8 mouse cellular contexts compared by ENCODE assay signal in genomic region chr2:32607262-32607947, GRCm38 (mm10). TPM values are rescaled to one million over a fixed set of nuclear protein-coding genes. Genes with fewer than 3 reads are reported as not detected.
DNase-seq lines count a peak whose midpoint lies in the region; ATAC-seq and TF ChIP-seq lines count a peak whose summit lies in the region.

No protein-coding gene starts in this region.

- H3K4me2 ChIP-seq in embryonic facial prominence, embryonic 14.5 days (ENCODE audit: low read depth, low read length): peak overlapping the region; percentile 86
- H3K4me2 ChIP-seq in liver, embryonic 11.5 days: peak overlapping the region; percentile 96
- H3K4me2 ChIP-seq in midbrain, embryonic 16.5 days (ENCODE audit: low read length): peak overlapping the region; percentile 86

- H3K9me3 ChIP-seq in embryonic facial prominence, embryonic 14.5 days (ENCODE audit: control insufficient read depth, low read length): no peaks in the 10 kb centered on the region
- no peaks in the 10 kb centered on the region for H3K9me3 ChIP-seq in liver, embryonic 11.5 days (ENCODE audit: control insufficient read depth, low read length)
- no peaks in the 10 kb centered on the region for H3K9me3 ChIP-seq in midbrain, embryonic 16.5 days (replicated peaks; ENCODE audit: control insufficient read depth, low read length, poor library complexity, severe bottlenecking)

- H3K27ac ChIP-seq in left cerebral cortex, adult 2 months: peak overlapping the region; percentile 97
- H3K27ac ChIP-seq in embryonic facial prominence, embryonic 14.5 days (replicated peaks; ENCODE audit: low read depth, low read length): peak overlapping the region; percentile 72
- peak overlapping the region; percentile 77 for H3K27ac ChIP-seq in liver, embryonic 11.5 days (ENCODE audit: low read depth, low read length)
- H3K27ac ChIP-seq in midbrain, embryonic 16.5 days (ENCODE audit: low read length): no peak overlapping the region

- TF ChIP-seq CTCF in left cerebral cortex, adult 2 months (IDR thresholded peaks at IDR 0.05): no peak

- intact Hi-C loops in left cerebral cortex, adult 2 months (cut with DNase I): no loop called here
- intact Hi-C loops in heart, postnatal 10 days (cut with DNase I): loop anchor here (5.0 kb wide), 1 partner anchor 35 kb away; the partner anchor contains the start of genes Dpm2 and Pip5kl1

- WGBS in embryonic facial prominence, embryonic 14.5 days: 7% methylated on average over 13 of the region's 34 CpGs
- WGBS in liver, embryonic 11.5 days: 4% methylated on average over 34 of the region's 34 CpGs
- WGBS in midbrain, embryonic 16.5 days: 8% methylated on average over 32 of the region's 34 CpGs

- H3K4me3 ChIP-seq in left cerebral cortex, adult 2 months: peak overlapping the region; percentile 74
- H3K4me3 ChIP-seq in embryonic facial prominence, embryonic 14.5 days (ENCODE audit: low read depth, low read length): peak overlapping the region; percentile 57
- peak overlapping the region; percentile 87 for H3K4me3 ChIP-seq in liver, embryonic 11.5 days (ENCODE audit: low read depth, low read length)
- peak overlapping the region; percentile 68 for H3K4me3 ChIP-seq in midbrain, embryonic 16.5 days (ENCODE audit: low read depth, low read length)

- peak in 1 of 2 experiments; percentile 37 for DNase-seq in left cerebral cortex, adult 2 months (ENCODE audit: extremely low spot score in 1 of 2, low spot score in 2 of 2)
- no peak for DNase-seq in left cerebral cortex, adult 11 months (ENCODE audit: low spot score)
- peak; percentile 82 for DNase-seq in adipocyte (ENCODE audit: low spot score)
- peak; percentile 84 for DNase-seq in embryonic facial prominence, embryonic 14.5 days (ENCODE audit: low spot score)
- DNase-seq in heart, postnatal 10 days: peak; percentile 60 to 71
- peak; percentile 75 for DNase-seq in liver, embryonic 11.5 days (ENCODE audit: low spot score)
- DNase-seq in thymus, postnatal 25 days: peak; percentile 31

- H3K36me3 ChIP-seq in embryonic facial prominence, embryonic 14.5 days (ENCODE audit: control insufficient read depth, insufficient read depth, low read length): peaks cover 5% of the 10 kb centered on the region; the same call in 1 of the 2 replicates
- no peaks in the 10 kb centered on the region for H3K36me3 ChIP-seq in liver, embryonic 11.5 days (ENCODE audit: control insufficient read depth, insufficient read depth, low read length)
- no peaks in the 10 kb centered on the region for H3K36me3 ChIP-seq in midbrain, embryonic 16.5 days (ENCODE audit: control insufficient read depth, insufficient read depth, low read length)

- peak; percentile 17; the same call in 1 of the 2 replicates for ATAC-seq in embryonic facial prominence, embryonic 14.5 days (ENCODE audit: low read depth)
- peak; percentile 27 for ATAC-seq in liver, embryonic 11.5 days (replicated peaks; ENCODE audit: low FRiP score)
- peak; percentile 66 for ATAC-seq in midbrain, embryonic 16.5 days

- H3K9ac ChIP-seq in embryonic facial prominence, embryonic 14.5 days (ENCODE audit: low read depth, low read length): peak overlapping the region; percentile 73
- H3K9ac ChIP-seq in liver, embryonic 11.5 days (ENCODE audit: low read depth, low read length): peak overlapping the region; percentile 83
- peak overlapping the region; percentile 79 for H3K9ac ChIP-seq in midbrain, embryonic 16.5 days (ENCODE audit: low read depth, low read length)

- peaks cover 21% of the 10 kb centered on the region for H3K4me1 ChIP-seq in embryonic facial prominence, embryonic 14.5 days (ENCODE audit: control insufficient read depth, insufficient read depth, low read length)
- peaks cover 49% of the 10 kb centered on the region for H3K4me1 ChIP-seq in liver, embryonic 11.5 days (replicated peaks; ENCODE audit: control insufficient read depth, insufficient read depth, low read length)
- peaks cover 23% of the 10 kb centered on the region for H3K4me1 ChIP-seq in midbrain, embryonic 16.5 days (ENCODE audit: control insufficient read depth, insufficient read depth, low read length)

- H3K27me3 ChIP-seq in embryonic facial prominence, embryonic 14.5 days (replicated peaks; ENCODE audit: control insufficient read depth, insufficient read depth, low read length): 0 out of 2 replicates have a peak, but pooled peaks cover 3% of the 10 kb centered on the region
- no peaks in the 10 kb centered on the region for H3K27me3 ChIP-seq in liver, embryonic 11.5 days (replicated peaks; ENCODE audit: control insufficient read depth, insufficient read depth, low read length)
- H3K27me3 ChIP-seq in midbrain, embryonic 16.5 days (ENCODE audit: control insufficient read depth, insufficient read depth, low read depth, low read length): peaks cover 3% of the 10 kb centered on the region; the same call in 1 of the 2 replicates

RNA-seq across cellular contexts. Expression of gene St6galnac6, which starts 7.9 kb away (rescaled TPM):
- total RNA-seq in left cerebral cortex, adult 2 months (2021): 100 to 1,000 TPM; 122 to 133 TPM
- polyA plus RNA-seq in embryonic facial prominence, embryonic 14.5 days (2014; fragmentation: Nextera tagmentation; extraction: Ambion mirVana): 11.1 and 12.1 TPM in 2 replicates
- 100 to 1,000 TPM in 1 of 2 experiments, 10 to 100 TPM in 1; 87.9 to 103 TPM for total RNA-seq in heart, postnatal 10 days (2021)
- polyA plus RNA-seq in liver, embryonic 11.5 days (2014; fragmentation: Nextera tagmentation; extraction: Ambion mirVana): 9.6 and 10.6 TPM in 2 replicates
- polyA plus RNA-seq in midbrain, embryonic 16.5 days (2015; fragmentation: Nextera tagmentation; extraction: Ambion mirVana): 26.5 and 36.4 TPM in 2 replicates

RNA-seq across cellular contexts. Expression of gene Ak1, which starts 14.2 kb away (rescaled TPM):
- total RNA-seq in left cerebral cortex, adult 2 months (2021): 100 to 1,000 TPM; 140 to 153 TPM
- polyA plus RNA-seq in embryonic facial prominence, embryonic 14.5 days (2014; fragmentation: Nextera tagmentation; extraction: Ambion mirVana): 97.8 and 125 TPM in 2 replicates
- 100 to 1,000 TPM; 522 to 538 TPM for total RNA-seq in heart, postnatal 10 days (2021)
- 6.7 and 8.3 TPM in 2 replicates for polyA plus RNA-seq in liver, embryonic 11.5 days (2014; fragmentation: Nextera tagmentation; extraction: Ambion mirVana)
- 107 and 108 TPM in 2 replicates for polyA plus RNA-seq in midbrain, embryonic 16.5 days (2015; fragmentation: Nextera tagmentation; extraction: Ambion mirVana)

RNA-seq across cellular contexts. Expression of gene St6galnac4, which starts 20.5 kb away (rescaled TPM):
- 10 to 100 TPM; 37.2 to 38.0 TPM for total RNA-seq in left cerebral cortex, adult 2 months (2021)
- polyA plus RNA-seq in embryonic facial prominence, embryonic 14.5 days (2014; fragmentation: Nextera tagmentation; extraction: Ambion mirVana): 39.4 and 41.0 TPM in 2 replicates
- 10 to 100 TPM; 29.3 to 31.8 TPM for total RNA-seq in heart, postnatal 10 days (2021)
- polyA plus RNA-seq in liver, embryonic 11.5 days (2014; fragmentation: Nextera tagmentation; extraction: Ambion mirVana): 26.0 and 28.8 TPM in 2 replicates
- 33.4 and 39.0 TPM in 2 replicates for polyA plus RNA-seq in midbrain, embryonic 16.5 days (2015; fragmentation: Nextera tagmentation; extraction: Ambion mirVana)

RNA-seq across cellular contexts. Expression of gene 9430097D07Rik, which starts 31.9 kb away (rescaled TPM):
- 1 to 10 TPM in 1 of 2 experiments, under 1 TPM in 1; 0.75 to 1.1 TPM for total RNA-seq in left cerebral cortex, adult 2 months (2021)
- 0.13 and 0.18 TPM in 2 replicates for polyA plus RNA-seq in embryonic facial prominence, embryonic 14.5 days (2014; fragmentation: Nextera tagmentation; extraction: Ambion mirVana)
- not detected for total RNA-seq in heart, postnatal 10 days (2021)
- polyA plus RNA-seq in liver, embryonic 11.5 days (2014; fragmentation: Nextera tagmentation; extraction: Ambion mirVana): not detected in 2 replicates
- polyA plus RNA-seq in midbrain, embryonic 16.5 days (2015; fragmentation: Nextera tagmentation; extraction: Ambion mirVana): 0.52 and 1.1 TPM in 2 replicates

RNA-seq across cellular contexts. Expression of gene Pip5kl1, which starts 32.8 kb away (rescaled TPM):
- 10 to 100 TPM; 10.1 to 14.1 TPM for total RNA-seq in left cerebral cortex, adult 2 months (2021)
- 0.38 and 1.1 TPM in 2 replicates for polyA plus RNA-seq in embryonic facial prominence, embryonic 14.5 days (2014; fragmentation: Nextera tagmentation; extraction: Ambion mirVana)
- total RNA-seq in heart, postnatal 10 days (2021): not detected
- 0.48 TPM in 1 of 2 replicates, not detected in the other for polyA plus RNA-seq in liver, embryonic 11.5 days (2014; fragmentation: Nextera tagmentation; extraction: Ambion mirVana)
- 14.5 and 17.1 TPM in 2 replicates for polyA plus RNA-seq in midbrain, embryonic 16.5 days (2015; fragmentation: Nextera tagmentation; extraction: Ambion mirVana)

Comparison
In these comparisons a context has a peak if more than half of its experiments do, and no peak if none do; other contexts are left out.
1. RNA of gene Ak1, which starts 14.2 kb away (polyA plus RNA-seq): 97.8 to 125 TPM in embryonic facial prominence, embryonic 14.5 days and 107 to 108 TPM in midbrain, embryonic 16.5 days; 6.7 to 8.3 TPM in liver, embryonic 11.5 days; every median in the first group is over 10 times any median in the second.
2. Peak in every context shown above with its lines, with median percentiles within 50 percentile points of each other: H3K4me3 ChIP-seq, ATAC-seq, H3K4me2 ChIP-seq and H3K9ac ChIP-seq.